Mouse (Mus musculus) gastrocnemius, postnatal 10 days (tissue): ENCODE measurements around the gene Olfr1368. TPM values are rescaled to one million over a fixed set of nuclear protein-coding genes. Genes with fewer than 3 reads are reported as not detected.

Experiments used
- DNase-seq: peaks from one replicate; pipeline ENCODE4 v3.0.0; 2021; ENCODE audit warnings: mixed read lengths
- long read RNA-seq, 2 experiments: library from polyadenylated mRNA; stranded (forward); transcript quantifications; one replicate each; pipeline ENCODE4 v2.0.0; 2021
- total RNA-seq, 2 experiments: library from RNA; stranded (reverse); gene quantifications; 2 replicates each; pipeline ENCODE4 v1.2.3; 2021

The Olfr1368 gene
- not detected for total RNA-seq
- long read RNA-seq, experiment 1 = 0 reads
- long read RNA-seq, experiment 2 = 0 reads

GRCm38 (mm10) chr13:21145767-21146166, at the start of gene Olfr1368:
Gene Olfr1368 (minus strand): TSS chr13:21145867.
- DNase-seq = no peak

DNA sequence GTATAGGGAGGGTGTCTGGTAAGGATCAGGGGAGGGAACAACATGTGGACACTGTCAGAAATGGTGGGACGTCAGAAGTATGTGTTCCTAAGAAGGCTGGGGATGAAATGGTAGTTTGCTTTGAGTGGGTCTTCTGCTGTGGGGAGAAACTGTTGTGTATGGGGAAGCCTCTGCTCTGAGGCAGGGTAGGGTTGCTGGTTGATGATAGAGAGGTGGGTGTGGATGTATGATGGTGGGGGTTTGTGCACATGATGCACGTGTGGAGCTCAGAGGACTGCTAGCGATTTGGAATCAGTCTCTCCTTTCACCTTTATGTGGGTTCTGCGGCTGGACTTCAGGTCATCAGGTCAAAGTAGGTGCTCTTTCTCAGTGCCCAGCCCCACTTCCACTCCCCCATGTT, 39.9 kb upstream of the Olfr1368 start:
- no peak for DNase-seq

- no peak for DNase-seq
Observed at GRCm38 (mm10) chr13:21183661-21184060, 38.0 kb upstream of the Olfr1368 start.

DNA sequence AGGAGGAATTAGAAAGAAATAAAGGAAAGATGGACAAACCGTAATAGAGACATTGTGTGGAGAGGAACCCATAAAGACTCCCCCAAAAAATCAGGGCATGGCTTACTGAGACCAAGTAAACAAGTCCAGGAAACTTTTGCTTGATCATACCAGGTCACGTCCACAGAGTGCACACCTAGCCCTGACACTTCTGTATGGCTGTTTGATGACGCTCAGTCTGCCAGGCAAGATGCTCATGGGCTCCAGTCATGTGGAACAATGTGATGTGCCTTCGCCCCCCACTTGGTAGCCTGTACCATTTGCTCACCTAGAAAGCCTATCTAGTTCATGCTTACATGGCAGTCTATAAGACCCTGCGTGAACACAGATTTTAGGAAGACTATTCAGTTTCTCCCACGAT, 37.4 kb upstream of the Olfr1368 start:
- DNase-seq = no peak

- no peak for DNase-seq
Observed at GRCm38 (mm10) chr13:21181996-21182395, 36.3 kb upstream of the Olfr1368 start.

GRCm38 (mm10) chr13:21180551-21181530, 35.2 kb upstream of the Olfr1368 start:
- peak; percentile 75 for DNase-seq

- DNase-seq = peak; percentile 75
Observed at GRCm38 (mm10) chr13:21179724-21180550, 34.3 kb upstream of the Olfr1368 start.

DNA sequence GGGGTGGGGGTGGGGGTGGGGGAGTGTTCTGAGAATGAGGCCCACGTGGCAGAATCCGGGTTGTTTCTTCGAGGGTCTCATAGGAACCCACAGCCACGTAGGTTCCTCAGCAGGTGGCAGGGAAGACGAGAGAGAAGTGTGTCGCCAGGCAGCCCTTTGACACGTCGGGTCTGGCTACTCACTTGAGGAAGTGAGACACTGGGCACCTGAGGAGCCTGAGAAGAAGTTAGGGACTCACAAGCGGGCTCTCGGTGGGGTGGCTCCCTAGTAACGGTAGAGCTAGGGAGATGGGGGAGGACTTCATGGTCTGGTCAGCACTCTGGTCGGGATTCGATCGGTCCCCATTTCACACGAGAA, 33.7 kb upstream of the Olfr1368 start, which contains the start of gene Trim27:
Gene Trim27, plus strand, starts transcription at position 79 of the 357 bp plus-strand sequence.
- no peak for DNase-seq

DNA sequence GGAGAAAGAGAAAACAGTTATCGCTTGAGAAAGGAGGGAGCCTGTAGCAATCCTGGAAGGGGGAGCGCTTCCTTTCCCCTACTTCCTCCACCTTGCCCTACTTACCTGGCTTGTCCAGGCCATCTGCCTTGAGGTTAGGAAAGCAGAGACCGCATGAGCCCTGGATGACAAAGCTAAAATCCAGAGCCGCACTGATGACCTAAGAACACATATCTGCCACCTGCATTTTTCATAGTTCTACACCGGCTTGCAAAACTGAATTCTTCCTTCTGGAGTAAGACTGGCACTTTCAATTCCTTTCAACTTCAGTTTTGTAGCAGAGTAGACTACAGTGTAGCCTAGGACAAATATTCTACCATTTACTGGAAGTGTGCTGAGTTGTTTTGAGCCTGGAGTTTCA, 32.7 kb upstream of the Olfr1368 start:
- no peak for DNase-seq

- no peak for DNase-seq
Observed at GRCm38 (mm10) chr13:21177657-21178056, 32.0 kb upstream of the Olfr1368 start.

DNA sequence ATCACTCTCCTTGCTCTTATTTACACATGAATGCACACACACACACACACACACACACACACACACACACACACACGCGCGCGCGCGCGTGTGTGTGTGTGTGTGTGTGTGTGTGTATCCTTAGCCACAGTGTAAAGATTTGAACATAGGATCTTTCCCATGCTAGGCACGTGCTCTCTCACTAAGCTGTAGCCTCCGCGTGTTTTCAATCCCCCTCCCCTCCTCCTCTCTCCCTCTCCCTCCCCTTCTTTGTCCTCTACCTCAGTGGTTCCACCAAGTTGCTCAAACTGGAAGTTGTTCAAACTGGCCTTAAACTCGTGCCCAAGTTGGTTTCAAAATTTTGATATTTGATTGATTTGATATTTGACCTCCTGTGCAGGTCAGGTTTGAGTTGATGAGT, 31.1 kb upstream of the Olfr1368 start:
- no peak for DNase-seq

DNA sequence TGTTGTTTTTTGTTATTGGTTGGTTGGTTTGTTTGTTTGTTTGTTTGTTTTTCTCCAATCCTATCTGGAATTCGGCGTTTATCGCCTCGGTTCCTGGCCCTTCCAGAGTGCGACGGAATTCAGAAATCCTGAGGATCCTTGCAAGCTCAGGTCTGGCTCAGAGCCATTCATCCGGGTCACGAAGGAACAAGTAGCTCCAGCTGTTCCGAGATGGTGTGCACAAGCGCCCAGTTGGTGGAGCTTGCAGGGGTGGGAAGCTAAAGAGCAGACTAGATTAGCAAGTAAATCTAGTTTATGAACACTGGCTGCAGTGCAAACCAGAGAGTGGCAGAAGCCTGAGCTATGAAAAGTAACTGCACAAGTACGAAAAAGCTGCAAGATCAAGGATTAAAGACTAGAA, 27.4 kb upstream of the Olfr1368 start:
- DNase-seq = peak; percentile 92

GRCm38 (mm10) chr13:21172241-21173027, 26.8 kb upstream of the Olfr1368 start:
- peak; percentile 47 for DNase-seq

- no peak for DNase-seq
Observed at GRCm38 (mm10) chr13:21171600-21172150, 26.0 kb upstream of the Olfr1368 start.

DNA sequence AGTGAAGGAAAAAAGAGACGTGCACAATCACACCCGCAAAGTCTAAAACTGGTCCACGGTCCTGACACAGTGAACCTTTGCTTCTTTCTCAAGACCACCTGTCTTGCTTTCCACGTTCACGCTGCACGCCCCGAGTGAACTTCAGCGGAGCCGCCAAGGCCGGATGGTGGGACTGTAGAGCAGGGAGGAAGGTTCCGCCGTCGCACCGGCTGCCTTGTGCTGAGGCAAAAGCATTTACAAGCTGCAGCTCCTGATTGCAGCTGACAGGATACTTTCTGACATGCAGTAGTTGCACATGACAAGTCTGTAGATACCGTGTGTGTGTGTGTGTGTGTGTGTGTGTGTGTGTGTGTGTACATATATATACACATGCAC, 25.5 kb upstream of the Olfr1368 start:
- DNase-seq = no peak

DNA sequence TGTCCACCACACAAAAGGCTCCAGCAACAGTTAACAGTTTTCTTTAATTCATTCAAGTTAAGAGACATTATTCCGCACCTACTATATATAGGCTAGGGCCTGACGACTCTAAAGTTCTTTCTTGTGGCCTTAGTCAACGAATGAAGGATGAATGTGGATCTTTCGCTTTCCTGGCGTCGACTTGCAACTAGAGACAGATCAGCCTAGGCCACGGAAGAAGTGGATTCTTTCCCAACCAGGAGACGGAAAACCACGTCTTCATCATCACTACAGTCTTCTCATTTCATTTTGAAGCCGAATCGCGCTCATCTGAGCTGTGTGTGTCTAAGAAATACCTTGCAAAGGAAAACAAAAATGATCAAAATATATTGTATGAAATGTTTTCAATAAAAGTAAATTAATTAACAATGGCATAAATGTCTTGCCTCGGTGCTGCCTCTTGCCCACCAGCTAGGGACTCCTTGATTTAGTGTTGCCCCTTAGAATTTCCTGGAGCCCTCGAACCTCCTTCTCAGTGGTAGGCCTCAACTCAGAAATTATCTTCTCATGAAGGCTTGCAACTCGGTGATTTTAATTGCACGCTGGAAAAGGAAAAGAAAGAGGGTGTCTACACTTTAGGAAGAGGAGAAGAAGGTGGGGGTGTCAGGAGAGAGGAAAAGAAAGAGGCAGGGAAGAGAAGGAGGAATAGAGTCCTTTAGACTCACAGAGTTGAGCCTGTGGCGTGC, 24.9 kb upstream of the Olfr1368 start:
- no peak for DNase-seq

DNA sequence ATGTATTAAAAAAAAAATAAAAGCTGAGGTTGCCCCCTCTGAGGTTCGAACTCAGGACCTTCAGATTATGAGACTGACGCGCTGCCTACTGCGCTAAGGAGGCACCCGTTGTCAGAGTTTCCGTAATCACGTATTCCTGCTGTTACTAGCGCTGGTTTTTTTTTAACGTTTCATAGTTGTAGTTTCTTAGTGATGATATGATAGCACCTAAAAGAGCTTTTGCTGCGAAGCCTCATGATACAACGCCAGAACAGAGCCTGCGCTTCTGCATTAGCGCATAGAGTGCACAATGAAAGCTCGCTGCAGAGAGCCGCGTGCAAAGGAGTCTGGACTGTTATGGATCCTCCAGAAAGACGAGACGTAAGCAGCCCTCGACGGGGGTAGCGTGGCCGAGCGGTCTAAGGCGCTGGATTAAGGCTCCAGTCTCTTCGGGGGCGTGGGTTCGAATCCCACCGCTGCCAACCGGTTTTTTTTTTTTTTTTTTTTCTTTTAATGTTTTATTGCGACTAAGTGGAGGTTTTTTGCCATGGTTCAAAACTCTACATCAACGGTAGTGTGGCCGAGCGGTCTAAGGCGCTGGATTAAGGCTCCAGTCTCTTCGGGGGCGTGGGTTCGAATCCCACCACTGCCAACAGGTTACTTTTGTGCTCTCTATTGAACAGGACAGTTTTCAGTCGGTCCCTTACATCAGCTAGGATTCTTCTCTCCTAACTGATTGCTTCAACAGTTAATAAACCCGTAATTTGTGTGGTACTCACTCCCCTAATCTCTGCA, 24.2 kb upstream of the Olfr1368 start:
- DNase-seq = peak; percentile 65

DNA sequence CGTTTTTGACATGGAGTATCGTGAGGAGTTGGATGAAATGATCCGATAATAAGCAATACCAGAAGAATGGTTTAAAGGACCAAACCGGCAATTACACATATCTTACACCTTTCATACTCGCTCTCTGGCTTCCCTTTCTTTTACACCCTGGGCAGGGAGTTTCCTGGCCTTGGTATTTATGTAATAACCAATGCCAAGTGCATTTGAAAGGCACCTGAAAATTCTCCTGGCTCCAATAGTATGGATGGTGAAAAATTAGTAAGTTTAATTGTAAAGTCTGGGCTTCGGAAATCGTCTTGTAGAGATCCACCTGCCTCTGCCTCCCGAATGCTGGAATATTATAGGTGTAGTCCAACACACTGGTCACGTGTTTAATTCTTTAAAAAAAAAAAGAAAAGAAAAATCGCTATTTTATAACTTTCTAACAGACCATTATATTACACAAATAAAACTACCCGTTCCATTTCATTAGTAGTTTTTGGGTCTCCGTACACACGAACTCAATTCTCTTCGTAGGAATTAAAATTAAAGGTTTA, 23.5 kb upstream of the Olfr1368 start:
- no peak for DNase-seq

- DNase-seq = no peak
Observed at GRCm38 (mm10) chr13:21168371-21169011, 22.8 kb upstream of the Olfr1368 start.

DNA sequence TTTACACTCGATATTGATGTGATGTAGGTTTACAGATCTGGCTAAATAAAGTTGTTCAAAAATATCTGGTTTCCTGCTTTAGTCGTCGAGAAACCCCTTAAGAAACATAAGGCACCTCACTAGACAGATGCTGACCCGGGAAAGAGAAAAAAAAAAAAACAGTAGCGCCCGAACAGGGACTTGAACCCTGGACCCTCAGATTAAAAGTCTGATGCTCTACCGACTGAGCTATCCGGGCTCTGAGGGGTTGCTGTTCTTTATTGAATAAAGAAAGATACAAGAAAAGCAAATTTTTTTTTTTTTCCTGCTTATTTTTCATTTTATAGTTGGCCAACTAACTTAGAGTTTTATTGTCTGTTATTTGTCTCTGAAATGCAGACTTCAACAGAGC, 22.2 kb upstream of the Olfr1368 start:
- DNase-seq = no peak
